Mouse (Mus musculus): Measurements from ENCODE around the gene Rragc.

DNA sequence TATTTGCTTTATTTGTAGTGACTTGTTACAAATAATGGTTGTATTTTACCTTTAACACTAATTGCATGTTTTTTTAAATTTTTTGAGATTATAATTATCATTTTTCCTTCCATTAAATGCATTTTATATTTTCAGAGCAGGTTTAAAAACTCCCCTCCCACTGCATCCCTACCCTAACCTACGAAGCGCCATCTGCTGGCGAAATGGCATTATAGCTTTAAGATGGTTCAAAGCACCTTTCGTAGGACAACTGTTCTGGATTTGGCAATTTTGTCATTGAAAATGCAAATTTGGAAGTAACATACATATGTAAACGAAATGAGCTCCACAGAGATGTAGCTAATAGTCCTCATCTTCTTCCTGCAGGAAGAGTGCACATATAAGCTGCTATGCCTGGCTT, 18.6 kb upstream of the Rragc start:
- TF ChIP-seq CTCF (conservative IDR thresholded peaks at IDR 0.05; ENCODE audit: low read length) (peak; percentile 75), POU5F1 (IDR thresholded peaks at IDR 0.05; ENCODE audit: borderline replicate concordance, low read length) (no peak)

All from E14TG2a.4 (cell line).